Mouse (Mus musculus): Measurements from ENCODE around the gene Ergic2. TPM values are rescaled to one million over a fixed set of nuclear protein-coding genes. Genes with fewer than 3 reads are reported as not detected.

The Ergic2 gene
- 40.3 TPM for polyA plus RNA-seq (2012; fragmentation: generic; extraction: Trizol)

- H3K27me3 ChIP-seq (ENCODE audit: control insufficient read depth, insufficient read depth, insufficient read length) = no peaks in the 10 kb centered on the region
- peak within 1 kb of the TSS; percentile 77 for H3ac ChIP-seq (ENCODE audit: control insufficient read depth, insufficient read length)
- peak; percentile 85 for TF ChIP-seq POLR2AphosphoS2 (IDR thresholded peaks at IDR 0.05; ENCODE audit: insufficient read length, low read depth)
- peak; percentile 77 for TF ChIP-seq POLR2A (IDR thresholded peaks at IDR 0.05; ENCODE audit: insufficient read length, low read depth)
- TF ChIP-seq USF1 (IDR thresholded peaks at IDR 0.05; ENCODE audit: low read depth) = no peak
- TF ChIP-seq TCF12 (IDR thresholded peaks at IDR 0.05; ENCODE audit: insufficient read depth, poor library complexity, severe bottlenecking) = no peak
- TF ChIP-seq CEBPB (IDR thresholded peaks at IDR 0.05; ENCODE audit: insufficient read depth, poor library complexity, severe bottlenecking) = no peak
- TF ChIP-seq SRF (IDR thresholded peaks at IDR 0.05; ENCODE audit: control insufficient read depth, insufficient read length, low read depth) = peak; percentile 81
- peak within 1 kb of the TSS; percentile 97 for H3K4me2 ChIP-seq (ENCODE audit: low read depth)
- peaks cover 5% of the 10 kb centered on the region for H3K36me3 ChIP-seq (ENCODE audit: control insufficient read depth, insufficient read depth)
- peaks cover 54% of the 10 kb centered on the region for H3K79me2 ChIP-seq (ENCODE audit: control insufficient read depth, insufficient read depth)
- peak within 1 kb of the TSS; percentile 79 for H3K4me3 ChIP-seq
Measured at GRCm38 (mm10) chr6:148211897-148212680, at the start of gene Ergic2. Ergic2 (minus strand) TSS chr6:148212374.

DNA sequence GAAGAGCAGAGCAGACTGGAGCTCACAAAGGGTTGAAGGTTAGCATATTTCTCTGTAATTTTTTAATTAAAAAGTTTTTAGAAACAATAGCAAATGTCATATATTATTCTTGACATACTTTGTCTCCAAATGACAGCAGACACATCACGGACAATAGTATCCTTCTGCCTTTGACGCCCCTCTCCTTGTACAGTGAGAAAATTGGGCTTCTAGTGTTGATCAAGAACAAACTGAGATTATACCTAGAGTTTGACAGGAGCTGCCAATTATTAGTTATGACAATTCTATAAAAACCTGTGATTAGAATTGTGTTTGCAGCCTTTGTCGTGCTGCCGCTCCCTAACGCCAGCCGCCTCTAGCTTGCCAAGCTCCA, 48.5 kb upstream of the Ergic2 start:
- Histone ChIP-seq H3K4me2 (ENCODE audit: low read depth) (no peak overlapping the region), H3ac (ENCODE audit: control insufficient read depth, insufficient read length) (no peak overlapping the region), H3K4me3 (no peak overlapping the region), H3K27me3 (ENCODE audit: control insufficient read depth, insufficient read depth, insufficient read length) (no peaks in the 10 kb centered on the region), H3K79me2 (ENCODE audit: control insufficient read depth, insufficient read depth) (no peaks in the 10 kb centered on the region), H3K36me3 (ENCODE audit: control insufficient read depth, insufficient read depth) (no peaks in the 10 kb centered on the region)
- TF ChIP-seq POLR2A (IDR thresholded peaks at IDR 0.05; ENCODE audit: insufficient read length, low read depth) = no peak
- no peak for TF ChIP-seq TCF12 (IDR thresholded peaks at IDR 0.05; ENCODE audit: insufficient read depth, poor library complexity, severe bottlenecking)
- TF ChIP-seq POLR2AphosphoS2 (IDR thresholded peaks at IDR 0.05; ENCODE audit: insufficient read length, low read depth) = no peak
- TF ChIP-seq REST (IDR thresholded peaks at IDR 0.05; ENCODE audit: insufficient read depth, insufficient read length) = no peak
- no peak for TF ChIP-seq E2F4 (IDR thresholded peaks at IDR 0.05; ENCODE audit: insufficient read depth)
- no peak for TF ChIP-seq TCF3 (IDR thresholded peaks at IDR 0.05; ENCODE audit: insufficient read length, low read depth)
- TF ChIP-seq MYOG (IDR thresholded peaks at IDR 0.05; ENCODE audit: control insufficient read depth in 1 of 3, insufficient read depth in 1 of 3, insufficient read length in 2 of 3, low read depth in 2 of 3) = no peak
- no peak for TF ChIP-seq USF1 (IDR thresholded peaks at IDR 0.05; ENCODE audit: low read depth)
- TF ChIP-seq MYOD1 (IDR thresholded peaks at IDR 0.05; ENCODE audit: control insufficient read depth in 1 of 3, insufficient read length in 2 of 3, low read depth in 2 of 3) = no peak
- TF ChIP-seq SRF (IDR thresholded peaks at IDR 0.05; ENCODE audit: control insufficient read depth, insufficient read length, low read depth) = no peak
- no peak for TF ChIP-seq CEBPB (IDR thresholded peaks at IDR 0.05; ENCODE audit: insufficient read depth, poor library complexity, severe bottlenecking)
- TF ChIP-seq MAX (IDR thresholded peaks at IDR 0.05; ENCODE audit: low read depth) = no peak

DNA sequence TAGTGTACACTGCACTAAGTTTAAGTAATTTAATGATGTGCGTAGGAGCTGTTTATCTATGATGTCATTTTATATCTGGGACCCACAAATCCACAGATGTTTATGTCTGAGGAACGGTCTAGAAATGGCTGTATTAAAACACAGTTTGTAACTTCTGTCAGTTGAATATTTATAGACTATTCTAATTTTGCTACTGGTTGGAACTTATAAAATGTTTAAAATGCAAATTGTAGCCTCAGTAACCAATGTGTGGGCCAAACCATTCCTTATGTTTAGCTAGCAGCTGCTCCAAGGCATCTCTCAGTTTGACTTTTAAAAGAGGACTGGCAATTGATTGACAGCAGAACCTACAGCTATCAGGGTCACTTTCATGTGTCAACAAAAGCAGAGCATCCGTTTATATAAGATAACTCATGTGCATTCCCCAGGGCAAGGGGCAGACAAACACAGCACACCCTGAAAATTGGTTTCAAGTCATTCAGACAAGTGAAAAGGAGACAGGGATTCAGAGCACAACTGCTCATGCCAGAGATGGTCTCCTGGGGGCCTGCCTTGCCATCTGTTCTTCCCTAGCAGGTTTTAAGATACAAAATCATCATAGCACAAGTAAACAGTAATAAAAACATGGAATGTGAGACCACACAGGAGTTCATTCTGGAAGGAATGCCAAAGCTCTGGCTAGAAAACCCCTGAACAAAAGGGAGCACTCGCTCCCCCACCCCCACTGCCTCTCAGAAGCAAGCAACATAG, 48.0 kb upstream of the Ergic2 start:
- no peak for TF ChIP-seq MYOD1 (IDR thresholded peaks at IDR 0.05; ENCODE audit: control insufficient read depth in 1 of 3, insufficient read length in 2 of 3, low read depth in 2 of 3)
- no peak for TF ChIP-seq MYOG (IDR thresholded peaks at IDR 0.05; ENCODE audit: control insufficient read depth in 1 of 3, insufficient read depth in 1 of 3, insufficient read length in 2 of 3, low read depth in 2 of 3)
- no peak for TF ChIP-seq REST (IDR thresholded peaks at IDR 0.05; ENCODE audit: insufficient read depth, insufficient read length)
- no peak for TF ChIP-seq USF1 (IDR thresholded peaks at IDR 0.05; ENCODE audit: low read depth)
- no peak for TF ChIP-seq MAX (IDR thresholded peaks at IDR 0.05; ENCODE audit: low read depth)
- no peaks in the 10 kb centered on the region for H3K79me2 ChIP-seq (ENCODE audit: control insufficient read depth, insufficient read depth)

DNA sequence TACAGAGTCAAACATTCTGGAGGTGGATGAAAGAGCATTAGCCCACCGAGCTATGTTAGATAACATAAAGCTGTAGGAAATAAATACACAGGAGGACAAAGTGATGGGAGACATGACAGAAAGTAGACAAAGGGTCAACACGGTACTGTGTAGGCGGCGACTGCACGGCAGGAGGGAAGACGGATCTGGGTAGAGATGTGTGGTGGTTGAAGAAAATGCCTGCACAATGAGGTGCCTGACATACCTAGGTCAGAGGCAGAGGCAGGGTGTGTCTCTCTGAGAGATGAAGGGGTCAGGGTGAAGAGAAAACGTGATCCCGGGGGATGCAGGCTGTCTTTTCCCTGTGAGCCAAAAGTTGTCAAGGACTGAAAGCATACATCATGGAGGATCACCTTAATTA, 46.9 kb upstream of the Ergic2 start:
- H3ac ChIP-seq (ENCODE audit: control insufficient read depth, insufficient read length) = no peak overlapping the region
- TF ChIP-seq MAX (IDR thresholded peaks at IDR 0.05; ENCODE audit: low read depth) (no peak), MYOD1 (IDR thresholded peaks at IDR 0.05; ENCODE audit: control insufficient read depth in 1 of 3, insufficient read length in 2 of 3, low read depth in 2 of 3) (no peak), TCF3 (IDR thresholded peaks at IDR 0.05; ENCODE audit: insufficient read length, low read depth) (no peak), MYOG (IDR thresholded peaks at IDR 0.05; ENCODE audit: control insufficient read depth in 1 of 3, insufficient read depth in 1 of 3, insufficient read length in 2 of 3, low read depth in 2 of 3) (no peak), TCF12 (IDR thresholded peaks at IDR 0.05; ENCODE audit: insufficient read depth, poor library complexity, severe bottlenecking) (no peak), E2F4 (IDR thresholded peaks at IDR 0.05; ENCODE audit: insufficient read depth) (no peak), CEBPB (IDR thresholded peaks at IDR 0.05; ENCODE audit: insufficient read depth, poor library complexity, severe bottlenecking) (no peak), POLR2A (IDR thresholded peaks at IDR 0.05; ENCODE audit: insufficient read length, low read depth) (no peak), POLR2AphosphoS2 (IDR thresholded peaks at IDR 0.05; ENCODE audit: insufficient read length, low read depth) (no peak), REST (IDR thresholded peaks at IDR 0.05; ENCODE audit: insufficient read depth, insufficient read length) (no peak)
- H3K27me3 ChIP-seq (ENCODE audit: control insufficient read depth, insufficient read depth, insufficient read length) = no peaks in the 10 kb centered on the region
- H3K79me2 ChIP-seq (ENCODE audit: control insufficient read depth, insufficient read depth) = no peaks in the 10 kb centered on the region
- no peak overlapping the region for H3K4me2 ChIP-seq (ENCODE audit: low read depth)
- H3K36me3 ChIP-seq (ENCODE audit: control insufficient read depth, insufficient read depth) = no peaks in the 10 kb centered on the region
- no peak overlapping the region for H3K4me3 ChIP-seq

More for the DNA sequence above, 48.0 kb upstream of the Ergic2 start:
- H3ac ChIP-seq (ENCODE audit: control insufficient read depth, insufficient read length) = no peak overlapping the region
- no peak overlapping the region for H3K4me3 ChIP-seq
- H3K36me3 ChIP-seq (ENCODE audit: control insufficient read depth, insufficient read depth) = no peaks in the 10 kb centered on the region
- H3K4me2 ChIP-seq (ENCODE audit: low read depth) = no peak overlapping the region
- H3K27me3 ChIP-seq (ENCODE audit: control insufficient read depth, insufficient read depth, insufficient read length) = no peaks in the 10 kb centered on the region

All from myocyte (in vitro differentiated cells).